Mouse (Mus musculus) hindbrain, postnatal 0 days (tissue): ENCODE measurements around the gene Zfp365. TPM values are rescaled to one million over a fixed set of nuclear protein-coding genes. Genes with fewer than 3 reads are reported as not detected.
A peak's percentile ranks its signal among the peaks of the same experiment; 100 is the strongest.

Experiments
- ATAC-seq: fragments of 200-750 bp; cut with Nextera tagmentation; 2 replicates; pipeline ENCODE4 v1.8.0; 2017; ENCODE audit warnings: mild to moderate bottlenecking, moderate TSS enrichment, moderate library complexity
- DNase-seq: peaks from one replicate; pipeline ENCODE4 v3.0.0-alpha.2; 2015; ENCODE audit warnings: low spot score
- H3K27ac ChIP-seq: fragments of 300-500 bp; sonication (generic); 2 replicates; pipeline ENCODE4 v1.5.1; 2014; ENCODE audit warnings: mild to moderate bottlenecking
- H3K27me3 ChIP-seq: fragments of 300-500 bp; sonication (generic); 2 replicates; pipeline ENCODE4 v1.6.1; 2014; ENCODE audit warnings: low read length, mixed read lengths; ENCODE audit not compliant: insufficient read depth
- H3K36me3 ChIP-seq: fragments of 300-500 bp; sonication (generic); 2 replicates; pipeline ENCODE4 v1.6.1; 2014; ENCODE audit warnings: low read length, mixed read lengths; ENCODE audit not compliant: insufficient read depth
- H3K4me1 ChIP-seq: fragments of 300-500 bp; sonication (generic); 2 replicates; pipeline ENCODE4 v1.6.1; 2014; ENCODE audit warnings: antibody characterized with exemption, low read length, mixed read lengths; ENCODE audit not compliant: insufficient read depth
- H3K4me2 ChIP-seq: fragments of 300-500 bp; sonication (generic); 2 replicates; pipeline ENCODE4 v1.6.1; 2014; ENCODE audit warnings: low read depth, mild to moderate bottlenecking, low read length, moderate library complexity, mixed read lengths
- H3K4me3 ChIP-seq: fragments of 300-500 bp; sonication (generic); 2 replicates; pipeline ENCODE4 v1.5.1; 2014; ENCODE audit warnings: low read length
- H3K9ac ChIP-seq: fragments of 300-500 bp; sonication (generic); replicated peaks from 2 replicates; pipeline ENCODE4 v1.6.1; 2014; ENCODE audit warnings: mild to moderate bottlenecking, low read length, moderate library complexity, mixed read lengths
- H3K9me3 ChIP-seq: fragments of 300-500 bp; sonication (generic); 2 replicates; pipeline ENCODE4 v1.6.1; 2016; ENCODE audit warnings: low read length, mixed read lengths
- CTCF ChIP-seq: IDR thresholded peaks from 2 replicates; pipeline ENCODE4 v1.5.1; 2016; ENCODE audit warnings: antibody characterized with exemption, control low read depth, low read depth
- WGBS: fragments of 180-500 bp; shearing (Covaris S2); extraction: QIAGEN DNeasy Blood & Tissue Kit; methylation state at CpG from one replicate; pipeline ENCODE4 v1.1.7; 2014; 5-methylcytosine and 5-hydroxymethylcytosine counted together
- polyA plus RNA-seq: library from polyadenylated mRNA; unstranded; fragments of >200 nt; fragmentation: Nextera tagmentation; extraction: Ambion mirVana; gene quantifications from 2 replicates; pipeline ENCODE4 v1.2.1, GENCODE M21; 2015
- total RNA-seq: library from RNA; depleted of rRNA; stranded (reverse); fragments of >200 nt; gene quantifications from 2 replicates; pipeline ENCODE4 v1.2.3, GENCODE M21; 2014

Gene Zfp365
- total and polyA plus RNA-seq, 2 experiments from 2014 or later, result 7.9 to 16.6 TPM

GRCm38 (mm10) chr10:67894683-67895082, 17.8 kb downstream of the Zfp365 start:
- Histone ChIP-seq H3K4me3 (no peak overlapping the region), H3K9me3 (no peaks in the 10 kb centered on the region), H3K36me3 (no peaks in the 10 kb centered on the region), H3K4me2 (no peak overlapping the region), H3K27me3 (no peaks in the 10 kb centered on the region), H3K9ac (no peak overlapping the region), H3K27ac (no peak overlapping the region), H3K4me1 (no peaks in the 10 kb centered on the region; the same call in 1 of the 2 replicates)
- whole genome bisulfite sequencing, result 80% methylated on average over 7 of the region's 7 CpGs
- no peak for TF ChIP-seq CTCF
- 0 out of 2 replicates have a peak, but pooled peaks have one; percentile 53 for ATAC-seq
- no peak for DNase-seq

DNA sequence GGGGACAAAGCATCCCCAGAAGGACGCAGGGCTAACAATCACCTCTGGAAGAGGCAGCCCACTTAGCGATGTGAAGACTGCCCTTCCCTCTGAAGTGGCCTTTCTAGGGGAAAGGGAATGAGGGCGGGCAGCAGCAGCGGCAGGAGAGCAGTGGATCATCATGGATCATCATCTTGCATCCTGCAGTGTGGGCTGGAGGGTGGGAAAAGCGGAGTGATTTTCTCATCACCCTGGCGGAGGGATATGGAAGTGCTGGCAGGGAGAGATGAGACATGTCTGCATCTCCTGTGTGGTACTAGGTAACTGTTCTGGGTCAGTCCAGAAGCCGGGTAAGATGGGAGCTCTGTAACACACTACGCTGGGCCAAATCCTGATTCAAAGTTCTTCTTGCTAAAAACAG, 18.4 kb downstream of the Zfp365 start:
- peak overlapping the region; percentile 26; the same call in 1 of the 2 replicates for H3K27ac ChIP-seq
- peak; percentile 28 for DNase-seq
- 73% methylated on average over 8 of the region's 8 CpGs for WGBS

GRCm38 (mm10) chr10:67893226-67893625, 19.2 kb downstream of the Zfp365 start:
- Histone ChIP-seq H3K27ac (no peak overlapping the region), H3K9ac (no peak overlapping the region), H3K27me3 (no peaks in the 10 kb centered on the region), H3K9me3 (no peaks in the 10 kb centered on the region), H3K4me2 (no peak overlapping the region), H3K36me3 (peaks cover 7% of the 10 kb centered on the region; the same call in 1 of the 2 replicates), H3K4me3 (no peak overlapping the region), H3K4me1 (no peaks in the 10 kb centered on the region; the same call in 1 of the 2 replicates)
- WGBS, result 75% methylated on average over 10 of the region's 10 CpGs
- no peak for TF ChIP-seq CTCF
- DNase-seq, result peak; percentile 23
- ATAC-seq, result no peak

More for the DNA sequence above, 18.4 kb downstream of the Zfp365 start:
- peak; percentile 45; the same call in 1 of the 2 replicates for ATAC-seq
- Histone ChIP-seq H3K9me3 (no peaks in the 10 kb centered on the region), H3K4me1 (no peaks in the 10 kb centered on the region; the same call in 1 of the 2 replicates), H3K36me3 (no peaks in the 10 kb centered on the region), H3K4me3 (no peak overlapping the region), H3K4me2 (no peak overlapping the region), H3K9ac (no peak overlapping the region), H3K27me3 (no peaks in the 10 kb centered on the region)
- TF ChIP-seq CTCF, result peak; percentile 38

- H3K36me3 ChIP-seq, result peaks cover 7% of the 10 kb centered on the region; the same call in 1 of the 2 replicates
- TF ChIP-seq CTCF, result no peak
- H3K27me3 ChIP-seq, result no peaks in the 10 kb centered on the region
- H3K4me3 ChIP-seq, result no peak overlapping the region
- H3K4me2 ChIP-seq, result no peak overlapping the region
- no peak overlapping the region for H3K9ac ChIP-seq
- H3K27ac ChIP-seq, result no peak overlapping the region
- no peak for DNase-seq
- no peaks in the 10 kb centered on the region for H3K9me3 ChIP-seq
- ATAC-seq, result no peak
- no peaks in the 10 kb centered on the region; the same call in 1 of the 2 replicates for H3K4me1 ChIP-seq
- 86% methylated on average over 6 of the region's 6 CpGs for WGBS
Observed at GRCm38 (mm10) chr10:67891126-67891525, 21.3 kb downstream of the Zfp365 start.

DNA sequence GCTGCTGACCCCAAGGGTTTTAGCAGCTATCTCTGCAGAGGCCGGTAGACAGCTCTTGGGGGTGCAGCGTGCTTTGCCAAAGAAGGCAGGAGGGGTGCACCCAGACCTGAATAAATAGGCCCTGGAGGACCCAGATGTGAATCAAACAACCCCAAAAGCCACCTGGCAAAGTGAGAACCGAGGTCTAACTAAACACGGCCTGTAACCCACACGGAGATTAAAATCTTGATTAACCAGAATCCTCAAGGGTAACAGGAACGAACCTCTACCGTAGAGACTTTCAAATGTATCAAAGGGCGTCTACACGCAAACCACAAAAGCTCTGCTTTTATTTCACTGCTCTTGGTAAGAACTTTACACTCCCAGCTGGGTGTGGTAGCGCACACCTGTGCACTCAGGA, 24.5 kb downstream of the Zfp365 start:
- Histone ChIP-seq H3K4me1 (no peaks in the 10 kb centered on the region), H3K4me2 (no peak overlapping the region), H3K36me3 (peaks cover 7% of the 10 kb centered on the region; the same call in 1 of the 2 replicates), H3K4me3 (no peak overlapping the region), H3K27me3 (no peaks in the 10 kb centered on the region), H3K9me3 (no peaks in the 10 kb centered on the region), H3K27ac (no peak overlapping the region), H3K9ac (no peak overlapping the region)
- ATAC-seq (no peak), DNase-seq (no peak)
- no peak for TF ChIP-seq CTCF
- 91% methylated on average over 10 of the region's 10 CpGs for WGBS

GRCm38 (mm10) chr10:67880692-67881091, 31.8 kb downstream of the Zfp365 start:
- DNase-seq (no peak), ATAC-seq (no peak)
- no peak for TF ChIP-seq CTCF
- Histone ChIP-seq H3K4me1 (no peaks in the 10 kb centered on the region), H3K4me2 (no peak overlapping the region), H3K27ac (no peak overlapping the region), H3K4me3 (no peak overlapping the region), H3K36me3 (no peaks in the 10 kb centered on the region), H3K27me3 (no peaks in the 10 kb centered on the region), H3K9me3 (no peaks in the 10 kb centered on the region), H3K9ac (no peak overlapping the region)
- WGBS, result 81% methylated on average over 4 of the region's 4 CpGs

GRCm38 (mm10) chr10:67871811-67872210, 40.7 kb downstream of the Zfp365 start:
- Histone ChIP-seq H3K9ac (no peak overlapping the region), H3K4me1 (no peaks in the 10 kb centered on the region), H3K9me3 (no peaks in the 10 kb centered on the region), H3K4me3 (no peak overlapping the region), H3K27ac (no peak overlapping the region), H3K27me3 (no peaks in the 10 kb centered on the region), H3K4me2 (no peak overlapping the region), H3K36me3 (no peaks in the 10 kb centered on the region)
- ATAC-seq (peak; percentile 74), DNase-seq (peak; percentile 82)
- WGBS, result 21% methylated on average over 2 of the region's 2 CpGs
- TF ChIP-seq CTCF, result peak; percentile 88
